Mouse (Mus musculus) retina, embryonic 14.5 days (tissue): Measurements from ENCODE around the gene Vps72.
"Not testable (repeated sequence)": the region's sequence is repeated elsewhere in the genome, so short reads cannot be mapped to it uniquely, and the experiment has no call there.

ENCODE experiments used
- DNase-seq: peaks from one replicate; pipeline ENCODE4 v3.0.0-alpha.2; 2015; ENCODE audit warnings: low spot score

The Vps72 gene

GRCm38 (mm10) chr3:95134133-95134532 lies 23.3 kb downstream of the Vps72 start:
- not testable (repeated sequence) for DNase-seq

GRCm38 (mm10) chr3:95135023-95135422 lies 24.2 kb downstream of the Vps72 start:
- DNase-seq, result peak; percentile 37

GRCm38 (mm10) chr3:95135433-95136052 lies 24.7 kb downstream of the Vps72 start:
- DNase-seq, result no peak

- DNase-seq, result no peak
Observed at GRCm38 (mm10) chr3:95136336-95136735, 25.5 kb downstream of the Vps72 start.

- DNase-seq, result no peak
Observed at GRCm38 (mm10) chr3:95139586-95140288, 28.9 kb downstream of the Vps72 start.

- no peak for DNase-seq
Observed at GRCm38 (mm10) chr3:95140289-95140595, 29.4 kb downstream of the Vps72 start.

- DNase-seq, result no peak
Observed at GRCm38 (mm10) chr3:95140795-95141194, 30.0 kb downstream of the Vps72 start.

GRCm38 (mm10) chr3:95141474-95141873 lies 30.7 kb downstream of the Vps72 start:
- DNase-seq, result no peak

GRCm38 (mm10) chr3:95141952-95142616 lies 31.3 kb downstream of the Vps72 start, which contains the start of gene Tnfaip8l2:
Gene Tnfaip8l2 (minus strand): TSS chr3:95142360.
- no peak for DNase-seq

- DNase-seq, result peak; percentile 87
Observed at GRCm38 (mm10) chr3:95142617-95143011, 31.8 kb downstream of the Vps72 start.

GRCm38 (mm10) chr3:95147924-95148323 lies 37.1 kb downstream of the Vps72 start:
- no peak for DNase-seq

GRCm38 (mm10) chr3:95153874-95154273 lies 43.1 kb downstream of the Vps72 start:
- DNase-seq, result peak; percentile 46

- DNase-seq, result no peak
Observed at GRCm38 (mm10) chr3:95159511-95159986, 48.7 kb downstream of the Vps72 start.

GRCm38 (mm10) chr3:95159987-95160963 lies 49.5 kb downstream of the Vps72 start, which contains the start of gene Sema6c:
Gene Sema6c (plus strand): TSS chr3:95160457.
- peak; percentile 92 for DNase-seq

GRCm38 (mm10) chr3:95161041-95161551 lies 50.3 kb downstream of the Vps72 start:
- peak; percentile 45 for DNase-seq

- no peak for DNase-seq
Observed at GRCm38 (mm10) chr3:95161618-95162344, 51.0 kb downstream of the Vps72 start.

- no peak for DNase-seq
Observed at GRCm38 (mm10) chr3:95162345-95162628, 51.5 kb downstream of the Vps72 start.

GRCm38 (mm10) chr3:95163419-95164255 lies 52.8 kb downstream of the Vps72 start:
- DNase-seq, result no peak

- DNase-seq, result no peak
Observed at GRCm38 (mm10) chr3:95164256-95164550, 53.4 kb downstream of the Vps72 start.

- no peak for DNase-seq
Observed at GRCm38 (mm10) chr3:95164840-95165239, 54.0 kb downstream of the Vps72 start.
